Mouse (Mus musculus) neural tube, embryonic 15.5 days (tissue): ENCODE measurements around the gene Vmn1r85. TPM values are rescaled to one million over a fixed set of nuclear protein-coding genes. Genes with fewer than 3 reads are reported as not detected.
"Not testable (repeated sequence)": the region's sequence is repeated elsewhere in the genome, so short reads cannot be mapped to it uniquely, and the experiment has no call there.

ENCODE experiments used
- ATAC-seq: fragments of 200-750 bp; cut with Nextera tagmentation; 2 replicates; pipeline ENCODE4 v1.8.0; 2017; ENCODE audit warnings: mild to moderate bottlenecking, moderate TSS enrichment, moderate library complexity; ENCODE audit not compliant: low FRiP score
- H3K27ac ChIP-seq: fragments of 300-500 bp; sonication (generic); replicated peaks from 2 replicates; pipeline ENCODE4 v1.5.1; 2015; ENCODE audit warnings: mild to moderate bottlenecking, inconsistent platforms
- H3K27me3 ChIP-seq: fragments of 300-500 bp; sonication (generic); replicated peaks from 2 replicates; pipeline ENCODE4 v1.6.1; 2015; ENCODE audit warnings: inconsistent platforms
- H3K36me3 ChIP-seq: fragments of 300-500 bp; sonication (generic); 2 replicates; pipeline ENCODE4 v1.6.1; 2015; ENCODE audit warnings: inconsistent platforms
- H3K4me1 ChIP-seq: fragments of 300-500 bp; sonication (generic); 2 replicates; pipeline ENCODE4 v1.6.1; 2015; ENCODE audit warnings: inconsistent platforms
- H3K4me2 ChIP-seq: fragments of 300-500 bp; sonication (generic); 2 replicates; pipeline ENCODE4 v1.6.1; 2015; ENCODE audit warnings: inconsistent platforms, mild to moderate bottlenecking, moderate library complexity
- H3K4me3 ChIP-seq: fragments of 300-500 bp; sonication (generic); replicated peaks from 2 replicates; pipeline ENCODE4 v1.5.1; 2015; ENCODE audit warnings: mild to moderate bottlenecking, inconsistent platforms
- H3K9ac ChIP-seq: fragments of 300-500 bp; sonication (generic); replicated peaks from 2 replicates; pipeline ENCODE4 v1.6.1; 2015; ENCODE audit warnings: mild to moderate bottlenecking, inconsistent platforms
- H3K9me3 ChIP-seq: fragments of 300-500 bp; sonication (generic); replicated peaks from 2 replicates; pipeline ENCODE4 v1.6.1; 2016; ENCODE audit warnings: inconsistent platforms
- WGBS: fragments of 180-500 bp; shearing (Covaris S2); methylation state at CpG from one replicate; pipeline ENCODE4 v1.1.7; 2015; ENCODE audit warnings: mixed read lengths; 5-methylcytosine and 5-hydroxymethylcytosine counted together
- polyA plus RNA-seq: library from polyadenylated mRNA; unstranded; fragments of >200 nt; fragmentation: Nextera tagmentation; extraction: Ambion mirVana; gene quantifications from 2 replicates; pipeline ENCODE4 v1.2.1, GENCODE M21; 2015

The Vmn1r85 gene
- 0.12 and 0.20 TPM in 2 replicates for polyA plus RNA-seq

- 64% methylated on average over 3 of the region's 3 CpGs for WGBS
Observed at GRCm38 (mm10) chr7:13095073-13095472, at the start of gene Vmn1r85. Gene Vmn1r85, minus strand, starts transcription at chr7:13095173.

GRCm38 (mm10) chr7:13140057-13140456, 45.1 kb upstream of the Vmn1r85 start, which contains the start of gene Vmn1r87:
Gene Vmn1r87, minus strand, starts transcription at chr7:13140157.
- ATAC-seq, result no peak
- Histone ChIP-seq H3K4me2 (no peak within 1 kb of the TSS), H3K27me3 (no peaks in the 10 kb centered on the region), H3K9me3 (no peaks in the 10 kb centered on the region), H3K4me1 (no peaks in the 10 kb centered on the region), H3K4me3 (no peak within 1 kb of the TSS), H3K27ac (no peak within 1 kb of the TSS), H3K9ac (no peak within 1 kb of the TSS), H3K36me3 (no peaks in the 10 kb centered on the region)
- WGBS, result 78% methylated on average over 1 of the region's 1 CpGs

More at GRCm38 (mm10) chr7:13095073-13095472, at the start of gene Vmn1r85:
- Histone ChIP-seq H3K27me3 (no peaks in the 10 kb centered on the region), H3K27ac (no peak within 1 kb of the TSS), H3K9me3 (no peaks in the 10 kb centered on the region), H3K4me1 (no peaks in the 10 kb centered on the region), H3K4me3 (no peak within 1 kb of the TSS), H3K36me3 (no peaks in the 10 kb centered on the region), H3K9ac (no peak within 1 kb of the TSS), H3K4me2 (no peak within 1 kb of the TSS)
- no peak for ATAC-seq

- H3K4me2 ChIP-seq, result no peak overlapping the region
- H3K4me1 ChIP-seq, result no peaks in the 10 kb centered on the region
- no peaks in the 10 kb centered on the region for H3K27me3 ChIP-seq
- no peaks in the 10 kb centered on the region for H3K36me3 ChIP-seq
- no peaks in the 10 kb centered on the region for H3K9me3 ChIP-seq
- H3K9ac ChIP-seq, result no peak overlapping the region
- no peak for ATAC-seq
- H3K4me3 ChIP-seq, result no peak overlapping the region
- no peak overlapping the region for H3K27ac ChIP-seq
Observed at GRCm38 (mm10) chr7:13137340-13137739, 42.4 kb upstream of the Vmn1r85 start.

- no peak overlapping the region for H3K9ac ChIP-seq
- no peaks in the 10 kb centered on the region for H3K9me3 ChIP-seq
- WGBS, result 89% methylated on average over 2 of the region's 2 CpGs
- no peak overlapping the region for H3K4me2 ChIP-seq
- no peak overlapping the region for H3K27ac ChIP-seq
- H3K4me1 ChIP-seq, result no peaks in the 10 kb centered on the region
- ATAC-seq, result no peak
- H3K27me3 ChIP-seq, result no peaks in the 10 kb centered on the region
- H3K4me3 ChIP-seq, result no peak overlapping the region
- H3K36me3 ChIP-seq, result no peaks in the 10 kb centered on the region
Observed at GRCm38 (mm10) chr7:13131856-13132255, 36.9 kb upstream of the Vmn1r85 start.

GRCm38 (mm10) chr7:13123554-13124153, 28.7 kb upstream of the Vmn1r85 start:
- peak; percentile 97 for ATAC-seq

GRCm38 (mm10) chr7:13119817-13120216, 24.8 kb upstream of the Vmn1r85 start, which contains the start of gene Vmn1r86:
Gene Vmn1r86, minus strand, starts transcription at chr7:13119917.
- Histone ChIP-seq H3K9me3 (no peaks in the 10 kb centered on the region), H3K4me2 (no peak within 1 kb of the TSS), H3K27me3 (no peaks in the 10 kb centered on the region), H3K4me3 (no peak within 1 kb of the TSS), H3K4me1 (no peaks in the 10 kb centered on the region), H3K9ac (no peak within 1 kb of the TSS), H3K36me3 (no peaks in the 10 kb centered on the region), H3K27ac (no peak within 1 kb of the TSS)
- ATAC-seq, result no peak

More at GRCm38 (mm10) chr7:13123554-13124153, 28.7 kb upstream of the Vmn1r85 start:
- H3K27me3 ChIP-seq, H3K9me3 ChIP-seq, H3K27ac ChIP-seq, H3K36me3 ChIP-seq, H3K9ac ChIP-seq, H3K4me1 ChIP-seq: not testable (repeated sequence)
- 2% methylated on average over 20 of the region's 34 CpGs for WGBS
- H3K4me2 ChIP-seq, result peak overlapping the region; percentile 52
- peak overlapping the region; percentile 29 for H3K4me3 ChIP-seq

- WGBS, result 65% methylated on average over 5 of the region's 5 CpGs
- Histone ChIP-seq H3K27me3 (no peaks in the 10 kb centered on the region), H3K4me3 (no peak overlapping the region), H3K9ac (no peak overlapping the region), H3K36me3 (no peaks in the 10 kb centered on the region), H3K4me1 (no peaks in the 10 kb centered on the region), H3K9me3 (no peaks in the 10 kb centered on the region), H3K27ac (no peak overlapping the region), H3K4me2 (no peak overlapping the region)
- ATAC-seq, result no peak
Observed at GRCm38 (mm10) chr7:13072293-13072692, 22.7 kb downstream of the Vmn1r85 start.

- not testable (repeated sequence) for H3K9ac ChIP-seq, H3K9me3 ChIP-seq, ATAC-seq, H3K27me3 ChIP-seq, H3K4me1 ChIP-seq, H3K4me2 ChIP-seq, H3K36me3 ChIP-seq, H3K4me3 ChIP-seq, H3K27ac ChIP-seq
- 35% methylated on average over 2 of the region's 2 CpGs for WGBS
Observed at GRCm38 (mm10) chr7:13063399-13063798, 31.6 kb downstream of the Vmn1r85 start.

- ATAC-seq, result no peak
- WGBS, result 85% methylated on average over 9 of the region's 9 CpGs
- H3K4me1 ChIP-seq, result peaks cover 5% of the 10 kb centered on the region; the same call in 1 of the 2 replicates
- no peak overlapping the region for H3K27ac ChIP-seq
- H3K27me3 ChIP-seq, result no peaks in the 10 kb centered on the region
- no peaks in the 10 kb centered on the region for H3K9me3 ChIP-seq
- H3K4me3 ChIP-seq, result no peak overlapping the region
- no peaks in the 10 kb centered on the region for H3K36me3 ChIP-seq
- no peak overlapping the region for H3K4me2 ChIP-seq
- H3K9ac ChIP-seq, result no peak overlapping the region
Observed at GRCm38 (mm10) chr7:13059536-13059935, 35.4 kb downstream of the Vmn1r85 start.

GRCm38 (mm10) chr7:13056913-13057700, 37.9 kb downstream of the Vmn1r85 start:
- Histone ChIP-seq H3K4me1 (peaks cover 12% of the 10 kb centered on the region), H3K4me3 (no peak overlapping the region), H3K27ac (no peak overlapping the region), H3K36me3 (no peaks in the 10 kb centered on the region), H3K9ac (no peak overlapping the region), H3K9me3 (no peaks in the 10 kb centered on the region), H3K4me2 (no peak overlapping the region), H3K27me3 (no peaks in the 10 kb centered on the region)
- no peak for ATAC-seq
- WGBS, result 59% methylated on average over 8 of the region's 8 CpGs

- peak within 1 kb of the TSS; percentile 65 for H3K9ac ChIP-seq
- peak within 1 kb of the TSS; percentile 65 for H3K4me2 ChIP-seq
- H3K4me1 ChIP-seq, result peaks cover 12% of the 10 kb centered on the region
- H3K4me3 ChIP-seq, result peak within 1 kb of the TSS; percentile 62
- ATAC-seq, result peak; percentile 95
- WGBS, result under 1% methylated on average over 41 of the region's 41 CpGs
- no peaks in the 10 kb centered on the region for H3K27me3 ChIP-seq
- peaks cover 3% of the 10 kb centered on the region; the same call in 1 of the 2 replicates for H3K36me3 ChIP-seq
- H3K9me3 ChIP-seq, result no peaks in the 10 kb centered on the region
- H3K27ac ChIP-seq, result peak within 1 kb of the TSS; percentile 97
Observed at GRCm38 (mm10) chr7:13054287-13055010, 40.5 kb downstream of the Vmn1r85 start, which contains the start of gene Mzf1. Gene Mzf1, minus strand, starts transcription at chr7:13054764.
